Mouse (Mus musculus) thymus, adult 2 months (tissue): Measurements from ENCODE around the gene Trim8. TPM values are rescaled to one million over a fixed set of nuclear protein-coding genes. Genes with fewer than 3 reads are reported as not detected.

ENCODE experiments used
- DNase-seq: peaks from one replicate; pipeline ENCODE4 v3.0.0; 2021
- H3K27ac ChIP-seq: fragments of 200-500 bp; 2 replicates; pipeline ENCODE4 v1.5.1; 2012; ENCODE audit warnings: low read length, control low read depth; ENCODE audit not compliant: control insufficient read depth, insufficient read depth
- H3K27me3 ChIP-seq: fragments of 200-500 bp; 2 replicates; pipeline ENCODE4 v1.6.1; 2012; ENCODE audit warnings: mild to moderate bottlenecking, low read length, moderate library complexity, mixed read lengths; ENCODE audit not compliant: control insufficient read depth, insufficient read depth
- H3K36me3 ChIP-seq: fragments of 200-500 bp; 2 replicates; pipeline ENCODE4 v1.6.1; 2012; ENCODE audit warnings: mild to moderate bottlenecking, low read length, moderate library complexity; ENCODE audit not compliant: control insufficient read depth, insufficient read depth
- H3K4me1 ChIP-seq: fragments of 200-500 bp; replicated peaks from 2 replicates; pipeline ENCODE4 v1.6.1; 2012; ENCODE audit warnings: low read length; ENCODE audit not compliant: control insufficient read depth, insufficient read depth
- H3K4me3 ChIP-seq: fragments of 200-500 bp; 2 replicates; pipeline ENCODE4 v1.5.1; 2012; ENCODE audit warnings: mild to moderate bottlenecking, low read length, control low read depth, moderate library complexity; ENCODE audit not compliant: control insufficient read depth, insufficient read depth
- CTCF ChIP-seq: fragments of 200-500 bp; IDR thresholded peaks from 2 replicates; pipeline ENCODE4 v1.5.1; 2012; ENCODE audit warnings: mild to moderate bottlenecking, control low read depth, low read length, moderate library complexity, borderline replicate concordance; ENCODE audit not compliant: control insufficient read depth, poor library complexity, insufficient read depth; ENCODE audit errors: extremely low read depth
- POLR2A ChIP-seq: fragments of 200-500 bp; IDR thresholded peaks from 2 replicates; pipeline ENCODE4 v1.6.1; 2012; ENCODE audit warnings: mild to moderate bottlenecking, low read length, control low read depth, moderate library complexity; ENCODE audit not compliant: control insufficient read depth, poor library complexity, insufficient read depth; ENCODE audit errors: extremely low read depth
- whole genome bisulfite sequencing: fragments of 180-500 bp; shearing (Covaris S2); methylation state at CpG from one replicate; pipeline ENCODE4 v1.1.7; 2018; 5-methylcytosine and 5-hydroxymethylcytosine counted together
- polyA plus RNA-seq: library from polyadenylated mRNA; depleted of rRNA; stranded (reverse); fragments of >200 nt; gene quantifications from 2 replicates; pipeline ENCODE4 v1.2.3, GENCODE M21; 2012; rRNA removed

Trim8 gene
- 57.9 and 78.2 TPM in 2 replicates for polyA plus RNA-seq

DNA sequence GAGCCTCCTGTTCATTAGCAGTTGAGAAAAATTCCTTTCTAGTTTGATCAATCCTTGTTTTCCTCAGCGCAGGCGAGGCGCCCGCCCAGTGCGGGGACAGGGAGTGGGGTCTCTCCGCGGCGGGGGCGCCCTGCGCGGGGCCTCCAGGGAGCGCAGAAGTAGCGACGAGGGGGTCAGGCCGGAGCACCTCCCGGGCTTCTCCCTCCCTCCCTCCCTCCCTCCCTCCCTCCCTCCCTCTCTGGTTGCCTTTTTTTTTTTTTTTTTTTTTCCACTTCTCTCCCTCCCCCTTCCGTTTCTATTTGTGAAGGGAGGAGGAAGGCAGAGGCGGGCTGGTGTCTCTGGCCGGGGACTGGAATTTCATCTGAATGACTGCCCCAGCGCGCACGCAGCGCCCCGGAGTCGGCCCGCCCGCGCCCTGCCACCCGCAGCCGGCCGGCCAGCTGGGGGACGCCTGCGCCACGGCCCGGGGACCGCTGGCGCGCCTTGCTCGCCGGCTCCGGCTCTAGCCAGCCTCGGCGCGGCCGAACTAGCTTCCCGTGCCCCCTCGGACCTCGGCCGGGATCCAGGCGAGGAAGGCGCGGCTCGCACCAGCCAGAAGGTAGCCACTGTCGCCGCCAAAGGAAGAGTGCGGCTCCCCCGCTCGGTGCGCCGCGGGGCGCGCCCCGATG lies at the start of gene Trim8:
TSS of gene Trim8 (plus strand) at position 302 of the 668 bp plus-strand sequence.
- peak; percentile 12; the same call in 1 of the 2 replicates for TF ChIP-seq POLR2A
- TF ChIP-seq CTCF: no peak

DNA sequence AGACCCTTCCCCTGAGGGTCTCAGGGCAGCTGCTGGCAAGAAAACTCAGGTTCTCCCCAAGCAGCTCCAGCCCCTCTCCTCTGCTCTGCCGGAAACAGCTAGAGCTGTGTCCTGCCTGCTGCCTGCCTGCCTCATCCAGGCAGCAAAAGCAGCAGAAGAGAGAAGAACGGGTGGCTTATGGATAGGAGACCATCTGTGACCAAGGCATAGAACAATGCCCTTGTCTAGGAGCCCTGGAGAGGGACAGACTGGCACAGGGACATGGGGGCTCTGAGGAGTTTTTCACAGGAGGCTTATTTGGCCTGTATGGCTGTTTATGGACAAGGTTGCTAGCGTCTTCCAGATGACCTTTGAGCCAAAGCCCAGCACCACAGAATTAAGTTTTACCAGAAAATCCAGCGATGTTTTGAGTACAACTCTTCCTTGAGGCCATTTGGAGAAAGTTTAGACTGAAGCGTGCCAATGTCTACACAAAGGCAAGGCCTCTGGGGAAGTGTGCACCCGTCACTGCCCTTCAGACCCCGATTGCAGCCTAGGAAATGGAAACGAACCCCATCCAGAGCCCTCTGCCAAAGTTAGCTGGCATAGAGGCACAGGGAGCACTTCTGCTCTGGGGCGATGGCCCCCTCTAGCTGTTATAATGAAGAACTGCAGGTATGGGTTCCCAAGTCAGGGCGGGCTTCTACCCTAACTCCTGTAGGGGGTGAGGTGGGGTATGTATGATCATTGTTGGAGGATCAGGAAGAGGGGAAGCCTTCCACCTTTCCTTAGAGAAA lies 49.3 kb upstream of the Trim8 start:
- 56% methylated on average over 10 of the region's 10 CpGs for WGBS
- Histone ChIP-seq H3K27ac (no peak overlapping the region), H3K36me3 (peaks cover 3% of the 10 kb centered on the region; the same call in 1 of the 2 replicates), H3K4me1 (peaks cover 14% of the 10 kb centered on the region), H3K4me3 (no peak overlapping the region), H3K27me3 (no peaks in the 10 kb centered on the region)
- peak; percentile 54 for DNase-seq
- no peak for TF ChIP-seq POLR2A
- TF ChIP-seq CTCF: peak; percentile 76; the same call in 1 of the 2 replicates

More for the DNA sequence above, at the start of gene Trim8:
- WGBS: under 1% methylated on average over 50 of the region's 64 CpGs
- peak; percentile 66 for DNase-seq
- peak within 1 kb of the TSS; percentile 58 for H3K4me3 ChIP-seq
- no peaks in the 10 kb centered on the region for H3K36me3 ChIP-seq
- peaks cover 25% of the 10 kb centered on the region for H3K4me1 ChIP-seq
- peak within 1 kb of the TSS; percentile 87 for H3K27ac ChIP-seq
- no peaks in the 10 kb centered on the region for H3K27me3 ChIP-seq

DNA sequence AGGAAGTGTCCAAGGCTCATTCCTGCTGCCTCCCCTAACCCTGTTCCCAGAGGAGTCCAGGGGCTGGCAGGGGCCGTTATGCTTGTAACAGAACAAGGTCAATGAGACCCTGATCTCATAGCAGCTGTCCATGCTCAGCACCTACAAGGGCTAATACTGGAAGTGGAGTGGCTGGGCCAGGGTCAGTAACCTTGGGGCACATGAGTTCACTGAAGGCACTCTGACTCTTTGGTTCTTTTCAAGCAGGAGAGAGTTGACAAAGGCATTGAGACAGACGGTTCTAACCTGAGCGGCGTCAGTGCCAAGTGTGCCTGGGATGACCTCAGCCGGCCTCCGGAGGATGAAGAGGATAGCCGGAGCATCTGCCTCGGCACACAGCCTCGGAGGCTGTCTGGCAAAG lies 48.6 kb upstream of the Trim8 start:
- peaks cover 3% of the 10 kb centered on the region; the same call in 1 of the 2 replicates for H3K36me3 ChIP-seq
- H3K27me3 ChIP-seq: no peaks in the 10 kb centered on the region
- H3K4me3 ChIP-seq: no peak overlapping the region
- H3K27ac ChIP-seq: no peak overlapping the region
- TF ChIP-seq POLR2A: no peak
- TF ChIP-seq CTCF: no peak
- H3K4me1 ChIP-seq: peaks cover 14% of the 10 kb centered on the region
- WGBS: 95% methylated on average over 9 of the region's 9 CpGs
- DNase-seq: no peak

DNA sequence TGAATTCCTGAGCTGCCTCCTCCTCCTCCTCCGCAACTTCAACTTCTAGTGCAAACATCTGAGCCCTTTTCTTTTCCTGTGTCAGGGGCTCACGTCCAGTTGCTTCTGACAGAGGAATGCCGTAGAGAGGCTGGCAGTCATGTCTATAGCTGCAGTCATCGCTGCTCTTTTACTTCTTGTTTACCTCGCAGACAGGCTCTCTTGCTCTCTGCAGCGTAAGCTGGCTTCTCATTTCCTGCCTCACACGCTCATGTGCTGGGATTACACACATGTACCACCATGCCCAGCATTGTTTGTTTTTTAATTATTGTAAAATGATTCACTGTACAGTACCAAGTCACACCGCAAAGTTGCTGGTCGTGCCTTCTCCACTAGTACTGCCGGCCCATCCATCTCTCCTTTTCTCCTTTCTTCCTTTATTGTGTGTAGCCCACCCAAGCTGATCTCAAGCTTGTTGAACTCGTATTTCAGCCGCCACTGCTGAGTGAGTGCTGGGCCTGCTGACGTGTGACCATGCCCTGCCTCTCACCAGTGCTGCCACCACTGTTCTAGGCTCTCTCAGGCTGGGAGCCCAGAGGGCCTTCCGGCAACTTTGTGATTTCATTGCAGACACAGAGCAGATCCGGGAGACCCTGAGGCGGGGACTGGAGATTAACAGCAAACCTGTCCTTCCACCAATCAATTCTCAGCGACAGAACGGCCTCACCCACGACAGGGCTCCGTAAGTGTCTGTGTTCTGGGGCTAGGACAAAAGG lies 47.2 kb upstream of the Trim8 start:
- Histone ChIP-seq H3K36me3 (peaks cover 7% of the 10 kb centered on the region; the same call in 1 of the 2 replicates), H3K4me1 (peaks cover 16% of the 10 kb centered on the region), H3K27me3 (no peaks in the 10 kb centered on the region), H3K27ac (no peak overlapping the region), H3K4me3 (no peak overlapping the region)
- no peak for DNase-seq
- WGBS: 74% methylated on average over 20 of the region's 20 CpGs
- TF ChIP-seq POLR2A (no peak), CTCF (no peak)

DNA sequence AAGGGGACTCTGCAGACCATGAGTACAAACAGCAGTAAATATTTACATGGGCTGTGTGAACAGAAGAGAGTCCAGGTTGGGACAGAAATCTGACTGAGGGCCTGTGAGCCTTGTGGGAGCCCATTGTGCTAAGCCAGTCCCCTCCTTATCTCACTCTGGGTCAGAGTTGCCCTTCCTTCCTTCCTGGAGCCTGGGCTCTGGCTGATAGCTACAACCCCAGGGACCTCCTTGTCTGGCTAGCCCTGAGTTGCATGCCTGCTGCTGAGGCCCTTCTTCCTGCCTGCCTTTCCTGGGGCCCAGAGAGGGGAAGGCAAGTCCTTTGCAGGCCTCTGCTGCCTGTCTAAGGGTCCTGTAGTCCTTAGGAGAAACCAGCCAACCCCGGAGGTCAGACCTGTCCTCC lies 46.5 kb upstream of the Trim8 start:
- Histone ChIP-seq H3K27me3 (no peaks in the 10 kb centered on the region), H3K4me3 (no peak overlapping the region), H3K36me3 (peaks cover 7% of the 10 kb centered on the region; the same call in 1 of the 2 replicates), H3K4me1 (peaks cover 16% of the 10 kb centered on the region), H3K27ac (no peak overlapping the region)
- no peak for DNase-seq
- no peak for TF ChIP-seq POLR2A
- TF ChIP-seq CTCF: no peak
- WGBS: 10% methylated on average over 1 of the region's 1 CpGs

DNA sequence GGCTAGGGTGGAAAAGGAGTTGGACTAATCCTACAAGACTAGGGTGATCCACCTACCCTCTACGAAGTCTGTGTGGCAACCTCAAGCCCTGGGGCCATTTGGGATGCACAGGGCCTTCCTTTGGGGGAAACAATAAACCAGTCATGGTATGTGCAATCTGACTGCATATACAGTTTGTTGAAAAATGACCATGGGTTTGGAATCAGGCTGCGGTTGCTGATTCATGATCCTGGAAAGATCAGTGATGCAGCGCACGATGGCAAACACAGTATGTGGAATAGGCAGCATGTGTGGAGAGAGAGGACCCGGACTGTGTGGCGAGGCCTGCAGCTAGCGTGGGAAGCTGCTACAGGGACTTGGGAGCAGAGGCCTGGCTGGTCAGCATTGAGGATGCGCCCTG lies 45.9 kb upstream of the Trim8 start:
- Histone ChIP-seq H3K36me3 (peaks cover 7% of the 10 kb centered on the region; the same call in 1 of the 2 replicates), H3K27me3 (no peaks in the 10 kb centered on the region), H3K4me3 (no peak overlapping the region), H3K27ac (no peak overlapping the region), H3K4me1 (peaks cover 16% of the 10 kb centered on the region)
- 94% methylated on average over 8 of the region's 8 CpGs for WGBS
- TF ChIP-seq CTCF (no peak), POLR2A (no peak)
- no peak for DNase-seq
